Mouse (Mus musculus) intestine, embryonic 14.5 days (tissue): Measurements from ENCODE around the gene Smchd1. TPM values are rescaled to one million over a fixed set of nuclear protein-coding genes. Genes with fewer than 3 reads are reported as not detected.
"Not testable (repeated sequence)": the region's sequence is repeated elsewhere in the genome, so short reads cannot be mapped to it uniquely, and the experiment has no call there.

Experiments used
- ATAC-seq: fragments of 200-750 bp; cut with Nextera tagmentation; replicated peaks from 2 replicates; pipeline ENCODE4 v1.8.0; 2017; ENCODE audit warnings: low read depth, moderate number of reproducible peaks, moderate TSS enrichment, moderate library complexity; ENCODE audit not compliant: low FRiP score, low TSS enrichment
- DNase-seq: peaks from one replicate; pipeline ENCODE4 v3.0.0-alpha.2; 2018; ENCODE audit warnings: low spot score
- H3K27ac ChIP-seq: fragments of 300-500 bp; sonication (generic); 2 replicates; pipeline ENCODE4 v1.5.1; 2014; ENCODE audit warnings: low read depth, mild to moderate bottlenecking, control low read depth
- H3K27me3 ChIP-seq: fragments of 300-500 bp; sonication (generic); replicated peaks from 2 replicates; pipeline ENCODE4 v1.6.1; 2014; ENCODE audit warnings: low read length, control low read depth; ENCODE audit not compliant: control insufficient read depth, insufficient read depth
- H3K36me3 ChIP-seq: fragments of 300-500 bp; sonication (generic); 2 replicates; pipeline ENCODE4 v1.6.1; 2014; ENCODE audit warnings: low read length, control low read depth; ENCODE audit not compliant: control insufficient read depth, insufficient read depth
- H3K4me1 ChIP-seq: fragments of 300-500 bp; sonication (generic); replicated peaks from 2 replicates; pipeline ENCODE4 v1.6.1; 2014; ENCODE audit warnings: low read length, control low read depth, mixed read lengths; ENCODE audit not compliant: control insufficient read depth, insufficient read depth
- H3K4me2 ChIP-seq: fragments of 300-500 bp; sonication (generic); 2 replicates; pipeline ENCODE4 v1.6.1; 2014; ENCODE audit warnings: low read length
- H3K4me3 ChIP-seq: fragments of 300-500 bp; sonication (generic); 2 replicates; pipeline ENCODE4 v1.5.1; 2014; ENCODE audit warnings: low read depth, low read length, control low read depth, mixed read lengths
- H3K9ac ChIP-seq: fragments of 300-500 bp; sonication (generic); 2 replicates; pipeline ENCODE4 v1.6.1; 2014; ENCODE audit warnings: mild to moderate bottlenecking, low read length
- H3K9me3 ChIP-seq: fragments of 300-500 bp; sonication (generic); 2 replicates; pipeline ENCODE4 v1.6.1; 2016; ENCODE audit warnings: low read length, control low read depth; ENCODE audit not compliant: control insufficient read depth
- WGBS: fragments of 180-500 bp; shearing (Covaris S2); extraction: QIAGEN DNeasy Blood & Tissue Kit; methylation state at CpG from one replicate; pipeline ENCODE4 v1.1.7; 2014; 5-methylcytosine and 5-hydroxymethylcytosine counted together
- polyA plus RNA-seq: library from polyadenylated mRNA; unstranded; fragments of >200 nt; fragmentation: Nextera tagmentation; extraction: Ambion mirVana; gene quantifications from 2 replicates; pipeline ENCODE4 v1.2.1, GENCODE M21; 2014

The Smchd1 gene
- polyA plus RNA-seq, 1 experiment from 2014 or later, result 81.8 TPM

DNA sequence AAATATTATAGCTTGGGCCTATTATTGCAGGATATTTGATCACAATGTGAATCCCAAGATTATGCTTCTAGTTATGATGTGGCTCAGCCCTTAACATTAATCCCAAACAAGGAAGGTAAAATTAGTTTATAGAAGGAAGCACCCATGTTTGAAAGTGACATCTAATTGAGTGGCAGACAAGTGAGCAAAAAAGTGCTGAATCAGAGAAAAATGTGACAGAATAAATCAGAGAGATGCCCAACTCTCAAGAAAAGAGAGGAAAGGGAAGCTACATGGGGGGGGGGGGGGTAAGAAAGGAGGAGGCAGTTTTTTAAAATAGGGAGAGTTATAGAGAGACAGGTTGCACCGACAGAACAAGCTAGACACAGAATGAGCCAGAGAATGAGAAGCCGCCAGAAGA is 3.9 kb downstream of the Smchd1 start:
- WGBS, result 61% methylated on average over 2 of the region's 2 CpGs
- Histone ChIP-seq H3K27me3 (no peaks in the 10 kb centered on the region), H3K4me2 (no peak overlapping the region), H3K4me1 (peaks cover 6% of the 10 kb centered on the region; the same call in 1 of the 2 replicates), H3K9ac (no peak overlapping the region), H3K27ac (no peak overlapping the region), H3K9me3 (no peaks in the 10 kb centered on the region), H3K4me3 (no peak overlapping the region), H3K36me3 (no peaks in the 10 kb centered on the region)
- no peak for ATAC-seq
- no peak for DNase-seq

DNA sequence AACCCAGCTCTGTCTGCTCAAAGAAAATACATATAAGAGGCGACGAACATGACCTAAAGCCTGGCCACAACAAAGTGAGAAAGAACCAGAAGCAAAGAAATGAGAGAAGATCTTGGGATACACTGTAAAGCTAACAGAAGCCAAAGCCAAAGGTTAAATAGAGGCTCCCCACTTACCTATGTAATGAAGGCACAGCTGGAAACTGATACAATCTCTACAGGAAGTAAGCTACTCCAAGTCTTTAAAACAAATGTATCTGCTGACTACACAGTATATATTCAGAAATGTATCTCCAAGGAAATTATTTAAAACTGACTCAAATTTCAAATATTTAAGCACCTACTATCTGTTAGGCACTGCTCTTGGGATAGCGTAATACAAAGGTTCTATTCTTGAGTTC is 14.8 kb downstream of the Smchd1 start:
- H3K4me3 ChIP-seq, result no peak overlapping the region
- no peaks in the 10 kb centered on the region for H3K4me1 ChIP-seq
- WGBS, result over 99% methylated on average over 3 of the region's 3 CpGs
- no peaks in the 10 kb centered on the region for H3K9me3 ChIP-seq
- H3K36me3 ChIP-seq, result peaks cover 63% of the 10 kb centered on the region
- no peak overlapping the region for H3K27ac ChIP-seq
- no peaks in the 10 kb centered on the region for H3K27me3 ChIP-seq
- H3K4me2 ChIP-seq, result no peak overlapping the region
- no peak for ATAC-seq
- no peak overlapping the region for H3K9ac ChIP-seq
- no peak for DNase-seq

DNA sequence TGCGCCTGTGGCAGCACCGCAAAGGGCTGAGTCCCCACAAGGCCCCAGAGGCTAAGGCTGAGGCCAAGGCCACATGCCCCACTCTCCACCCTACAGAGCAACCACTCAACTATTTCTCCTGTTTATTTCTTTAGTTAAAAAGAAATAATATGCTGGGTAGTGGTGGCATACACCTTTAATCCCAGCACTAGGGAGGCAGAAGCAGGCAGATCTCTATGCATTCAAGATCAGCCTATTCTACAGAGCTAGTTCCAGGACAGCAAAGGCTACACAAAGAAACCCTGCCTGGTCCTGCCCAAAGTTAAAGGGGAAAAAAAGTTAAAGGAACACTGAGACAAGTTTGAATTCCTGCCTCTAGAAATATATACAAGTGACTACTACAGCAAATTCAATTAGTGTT is 15.3 kb downstream of the Smchd1 start, which contains the start of gene Gm4707:
TSS of gene Gm4707 (minus strand) at position 101 of the 400 bp plus-strand sequence.
- Histone ChIP-seq H3K4me1 (no peaks in the 10 kb centered on the region), H3K4me3 (no peak within 1 kb of the TSS), H3K27me3 (no peaks in the 10 kb centered on the region), H3K9ac (no peak within 1 kb of the TSS), H3K4me2 (no peak within 1 kb of the TSS), H3K27ac (no peak within 1 kb of the TSS), H3K9me3 (no peaks in the 10 kb centered on the region), H3K36me3 (peaks cover 68% of the 10 kb centered on the region)
- ATAC-seq, result no peak
- no peak for DNase-seq
- 98% methylated on average over 2 of the region's 2 CpGs for WGBS

DNA sequence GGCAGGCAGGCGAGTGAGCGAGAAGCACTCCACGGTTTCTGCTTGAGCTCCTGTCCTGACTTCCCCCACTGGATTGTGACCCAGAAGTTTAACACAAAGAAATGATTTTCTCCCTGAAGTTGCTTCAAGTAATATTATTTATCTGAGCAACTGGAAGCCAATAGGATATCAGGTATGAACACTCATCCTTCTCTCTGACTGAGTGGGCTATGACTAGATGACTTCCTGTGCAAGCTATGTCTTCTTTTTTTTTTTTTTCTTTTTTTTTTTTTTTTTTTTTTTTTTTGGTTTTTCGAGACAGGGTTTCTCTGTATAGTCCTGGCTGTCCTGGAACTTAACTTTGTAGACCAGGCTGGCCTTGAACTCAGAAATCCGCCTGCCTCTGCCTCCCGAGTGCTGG is 17.8 kb downstream of the Smchd1 start:
- H3K36me3 ChIP-seq, result peaks cover 62% of the 10 kb centered on the region
- 95% methylated on average over 6 of the region's 6 CpGs for WGBS
- DNase-seq, H3K27ac ChIP-seq, H3K4me2 ChIP-seq, H3K9me3 ChIP-seq, H3K4me3 ChIP-seq, H3K4me1 ChIP-seq, H3K27me3 ChIP-seq, H3K9ac ChIP-seq, ATAC-seq: not testable (repeated sequence)

DNA sequence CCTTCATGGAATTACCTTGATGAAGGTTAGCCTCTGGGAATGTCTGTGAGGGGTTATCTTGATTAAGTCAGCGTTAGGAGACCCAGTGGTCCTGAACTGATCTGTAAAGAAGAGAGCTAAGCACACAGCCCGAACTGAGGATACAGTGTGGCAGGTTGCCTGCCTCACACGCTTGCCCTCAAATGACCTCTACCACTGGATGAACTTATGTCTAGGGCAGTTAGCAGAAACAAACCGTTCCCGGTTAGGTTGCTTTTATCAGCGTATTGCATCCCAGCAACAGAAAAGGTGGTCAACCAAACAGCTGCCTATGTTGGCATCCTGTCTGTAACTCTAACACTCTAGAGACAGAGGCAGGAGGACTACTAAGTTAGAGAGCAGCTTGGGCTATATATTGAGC is 30.0 kb downstream of the Smchd1 start:
- Histone ChIP-seq H3K36me3 (peaks cover 33% of the 10 kb centered on the region), H3K4me3 (no peak overlapping the region), H3K4me1 (no peaks in the 10 kb centered on the region)

DNA sequence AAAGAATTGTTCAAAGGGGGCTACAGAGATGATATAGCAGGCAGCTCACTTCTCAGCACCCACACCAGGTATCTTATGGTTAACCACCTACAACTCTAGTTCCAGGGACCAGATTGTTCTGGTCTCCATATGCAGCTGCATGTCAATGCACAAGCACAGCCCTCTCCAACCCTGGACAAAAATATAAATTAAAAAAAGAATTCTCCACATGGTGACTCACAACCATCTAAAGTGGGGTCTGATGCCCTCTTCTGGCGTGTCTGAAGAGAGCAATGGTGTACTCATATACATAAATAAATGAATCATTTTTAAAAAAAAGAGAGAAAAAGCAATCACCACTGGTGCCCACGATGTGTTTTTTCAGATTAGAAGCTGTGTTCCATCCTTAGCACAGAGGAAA is 30.4 kb downstream of the Smchd1 start:
- DNase-seq (no peak), ATAC-seq (no peak)
- peaks cover 36% of the 10 kb centered on the region for H3K36me3 ChIP-seq
- no peaks in the 10 kb centered on the region for H3K4me1 ChIP-seq
- H3K27ac ChIP-seq, result no peak overlapping the region
- no peaks in the 10 kb centered on the region for H3K27me3 ChIP-seq
- H3K9ac ChIP-seq, result no peak overlapping the region
- no peak overlapping the region for H3K4me3 ChIP-seq
- no peak overlapping the region for H3K4me2 ChIP-seq
- H3K9me3 ChIP-seq, result no peaks in the 10 kb centered on the region
- 77% methylated on average over 2 of the region's 2 CpGs for WGBS

More for the DNA sequence above, 30.0 kb downstream of the Smchd1 start:
- Histone ChIP-seq H3K4me2 (no peak overlapping the region), H3K27me3 (no peaks in the 10 kb centered on the region), H3K27ac (no peak overlapping the region), H3K9me3 (no peaks in the 10 kb centered on the region), H3K9ac (no peak overlapping the region)
- DNase-seq (no peak), ATAC-seq (no peak)
- WGBS, result 90% methylated on average over 6 of the region's 6 CpGs

DNA sequence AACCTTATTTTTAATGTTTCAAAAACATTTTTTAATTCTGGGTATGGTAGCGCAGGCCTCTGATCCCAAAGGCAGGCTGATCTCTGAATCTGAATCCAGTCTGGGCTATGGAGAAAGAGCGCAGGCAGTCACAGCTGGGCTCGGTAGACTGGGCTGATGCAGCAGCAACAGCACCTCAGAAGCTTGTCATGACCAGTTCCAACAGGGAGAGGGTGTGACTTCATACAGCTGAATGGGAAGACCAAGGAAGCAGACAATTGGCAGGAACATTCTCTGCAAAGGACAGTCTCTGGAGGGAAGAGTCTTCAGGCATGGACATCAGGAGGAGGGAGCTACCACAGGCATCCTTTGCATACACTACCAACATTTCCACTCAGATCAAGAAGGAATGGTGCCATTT is 31.0 kb downstream of the Smchd1 start:
- WGBS, result 91% methylated on average over 3 of the region's 3 CpGs
- Histone ChIP-seq H3K9me3 (no peaks in the 10 kb centered on the region), H3K36me3 (peaks cover 37% of the 10 kb centered on the region), H3K9ac (no peak overlapping the region), H3K27ac (no peak overlapping the region; the same call in 1 of the 2 replicates), H3K4me1 (no peaks in the 10 kb centered on the region), H3K27me3 (no peaks in the 10 kb centered on the region), H3K4me2 (no peak overlapping the region), H3K4me3 (no peak overlapping the region)
- no peak for ATAC-seq
- DNase-seq, result no peak

DNA sequence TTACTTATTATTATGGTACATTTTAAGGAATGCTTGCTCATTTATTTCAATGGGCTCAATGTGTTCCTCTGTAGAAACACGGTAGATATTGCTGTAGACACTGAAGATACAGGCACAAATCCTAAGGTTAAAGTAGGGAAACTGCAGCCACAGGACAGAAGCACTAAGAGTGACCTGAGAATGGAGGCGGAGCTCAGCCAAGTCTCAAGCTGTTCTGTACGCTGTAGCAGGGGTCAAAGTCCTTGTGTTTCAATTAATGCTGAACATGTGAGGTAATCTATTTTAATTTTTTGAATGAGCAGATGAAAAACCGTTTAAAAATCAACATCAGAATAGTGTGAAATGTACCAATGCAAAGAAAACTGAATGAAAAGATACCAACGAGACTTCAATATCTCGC is 31.9 kb downstream of the Smchd1 start:
- no peak for ATAC-seq
- WGBS, result 89% methylated on average over 6 of the region's 6 CpGs
- no peaks in the 10 kb centered on the region for H3K4me1 ChIP-seq
- no peaks in the 10 kb centered on the region for H3K27me3 ChIP-seq
- no peak overlapping the region for H3K27ac ChIP-seq
- H3K4me3 ChIP-seq, result no peak overlapping the region
- H3K9me3 ChIP-seq, result no peaks in the 10 kb centered on the region
- H3K36me3 ChIP-seq, result peaks cover 33% of the 10 kb centered on the region
- no peak overlapping the region for H3K9ac ChIP-seq
- DNase-seq, result no peak
- H3K4me2 ChIP-seq, result no peak overlapping the region

DNA sequence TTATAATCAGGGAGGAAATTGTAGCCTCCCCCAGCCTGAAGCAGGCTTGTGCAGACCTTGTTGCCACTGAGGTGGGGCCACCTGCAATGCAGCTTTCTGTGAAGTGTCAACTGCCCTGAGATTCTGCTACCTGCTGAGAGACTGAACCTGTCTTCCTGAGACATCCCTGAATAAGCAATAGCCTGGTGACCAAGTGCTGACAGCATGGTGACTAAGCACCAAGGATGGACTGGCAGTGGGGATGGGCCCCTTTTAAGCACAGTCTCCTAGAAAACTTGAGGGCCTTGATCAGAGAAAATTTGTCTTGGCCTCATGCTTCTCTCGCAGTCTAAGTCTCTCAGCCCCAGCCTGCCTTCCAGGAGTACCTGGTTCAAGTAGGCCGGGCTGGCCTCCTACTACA is 52.6 kb downstream of the Smchd1 start:
- not testable (repeated sequence) for DNase-seq, H3K4me2 ChIP-seq, H3K27me3 ChIP-seq, H3K27ac ChIP-seq, H3K4me1 ChIP-seq, ATAC-seq, H3K9ac ChIP-seq, H3K4me3 ChIP-seq
- peaks cover 10% of the 10 kb centered on the region for H3K9me3 ChIP-seq
- 100% methylated on average over 2 of the region's 2 CpGs for WGBS
- H3K36me3 ChIP-seq, result peaks cover 53% of the 10 kb centered on the region
